ENCODE assay signal across 9 mouse cellular contexts in genomic region chr7:118584926-118585325, GRCm38 (mm10). TPM values are rescaled to one million over a fixed set of nuclear protein-coding genes. Genes with fewer than 3 reads are reported as not detected.
A peak's percentile ranks its signal among the peaks of the same experiment; 100 is the strongest.
DNase-seq lines count a peak whose midpoint lies in the region; ATAC-seq lines count a peak whose summit lies in the region.
"Had no signal": no experiment of that assay in that cellular context is flagged by ENCODE, and none has a peak within 500 bp of the region (broad histone marks: within the 10 kb centered on the region; RNA-seq: fewer than 3 reads in every experiment).

No protein-coding gene starts in this region.

- 0 out of 2 replicates have a peak, but pooled peaks cover 3% of the 10 kb centered on the region for H3K4me1 ChIP-seq in heart, embryonic 16.5 days (ENCODE audit: control insufficient read depth, insufficient read depth, low read length)
- H3K4me1 ChIP-seq in embryonic facial prominence, embryonic 10.5 days = peaks cover 28% of the 10 kb centered on the region
- H3K4me1 ChIP-seq in hindbrain, embryonic 13.5 days (replicated peaks) = peaks cover 15% of the 10 kb centered on the region
- H3K4me1 ChIP-seq in midbrain, embryonic 11.5 days (ENCODE audit: control insufficient read depth, insufficient read depth, low read length) = peaks cover 3% of the 10 kb centered on the region; the same call in 1 of the 2 replicates

- ATAC-seq in heart, embryonic 16.5 days (replicated peaks; ENCODE audit: extremely low read depth, insufficient read depth, low FRiP score) = 0 out of 2 replicates have a peak, but pooled peaks have one; percentile 20
- ATAC-seq in hindbrain, embryonic 13.5 days (ENCODE audit: low FRiP score) = peak; percentile 40
- no peak for ATAC-seq in midbrain, embryonic 11.5 days (ENCODE audit: low FRiP score)
- ATAC-seq: inflammation-experienced regulatory T-cells, adult 6 months had no signal

- H3K9me3 ChIP-seq in heart, embryonic 16.5 days (replicated peaks; ENCODE audit: control insufficient read depth, low read length) = peaks cover 10% of the 10 kb centered on the region
- H3K9me3 ChIP-seq in embryonic facial prominence, embryonic 10.5 days = peaks cover 11% of the 10 kb centered on the region; the same call in 1 of the 2 replicates
- no peaks in the 10 kb centered on the region for H3K9me3 ChIP-seq in hindbrain, embryonic 13.5 days
- H3K9me3 ChIP-seq in midbrain, embryonic 11.5 days (ENCODE audit: control insufficient read depth, low read length) = no peaks in the 10 kb centered on the region

- no peak overlapping the region for H3K27ac ChIP-seq in heart, embryonic 16.5 days (ENCODE audit: low read length)
- H3K27ac ChIP-seq in embryonic facial prominence, embryonic 10.5 days (replicated peaks) = peak overlapping the region; percentile 91
- no peak overlapping the region for H3K27ac ChIP-seq in hindbrain, embryonic 13.5 days
- H3K27ac ChIP-seq in midbrain, embryonic 11.5 days (ENCODE audit: low read depth, low read length) = no peak overlapping the region

- WGBS in heart, embryonic 16.5 days = 67% methylated on average over 5 of the region's 5 CpGs
- 70% methylated on average over 5 of the region's 5 CpGs for WGBS in embryonic facial prominence, embryonic 10.5 days
- 66% methylated on average over 5 of the region's 5 CpGs for WGBS in hindbrain, embryonic 13.5 days
- WGBS in midbrain, embryonic 11.5 days = 71% methylated on average over 5 of the region's 5 CpGs

- H3K36me3 ChIP-seq in heart, embryonic 16.5 days (ENCODE audit: control insufficient read depth, insufficient read depth) = no peaks in the 10 kb centered on the region
- H3K36me3 ChIP-seq in embryonic facial prominence, embryonic 10.5 days (replicated peaks) = peaks cover 13% of the 10 kb centered on the region
- H3K36me3 ChIP-seq in hindbrain, embryonic 13.5 days = 0 out of 2 replicates have a peak, but pooled peaks cover 2% of the 10 kb centered on the region
- no peaks in the 10 kb centered on the region for H3K36me3 ChIP-seq in midbrain, embryonic 11.5 days (ENCODE audit: control insufficient read depth, insufficient read depth, low read length)

- H3K4me3 ChIP-seq in heart, embryonic 16.5 days (ENCODE audit: low read length) = peak overlapping the region; percentile 73
- H3K4me3 ChIP-seq in embryonic facial prominence, embryonic 10.5 days = peak overlapping the region; percentile 80
- peak overlapping the region; percentile 68 for H3K4me3 ChIP-seq in hindbrain, embryonic 13.5 days
- peak overlapping the region; percentile 64; the same call in 1 of the 2 replicates for H3K4me3 ChIP-seq in midbrain, embryonic 11.5 days (ENCODE audit: low read depth, low read length)

- peak overlapping the region; percentile 98 for H3K4me2 ChIP-seq in heart, embryonic 16.5 days (ENCODE audit: low read depth, low read length)
- H3K4me2 ChIP-seq in hindbrain, embryonic 13.5 days = peak overlapping the region; percentile 79
- H3K4me2 ChIP-seq in midbrain, embryonic 11.5 days = peak overlapping the region; percentile 93

- peak overlapping the region; percentile 80; the same call in 1 of the 2 replicates for H3K9ac ChIP-seq in heart, embryonic 16.5 days (ENCODE audit: low read length)
- no peak overlapping the region for H3K9ac ChIP-seq in hindbrain, embryonic 13.5 days
- no peak overlapping the region for H3K9ac ChIP-seq in midbrain, embryonic 11.5 days (ENCODE audit: low read length)

- no peak for DNase-seq in heart, postnatal 10 days
- no peak for DNase-seq in embryonic facial prominence, embryonic 10.5 days (ENCODE audit: low spot score)
- no peak for DNase-seq in midbrain, embryonic 11.5 days (ENCODE audit: low spot score, missing footprints)
- no peak for DNase-seq in adrenal gland, adult 2 months
- DNase-seq in right cerebral cortex, postnatal 10 days (ENCODE audit: low spot score in 2 of 2) = no peak
- no peak for DNase-seq in cerebellum, postnatal 25 days

- 0 out of 2 replicates have a peak, but pooled peaks cover 3% of the 10 kb centered on the region for H3K27me3 ChIP-seq in heart, embryonic 16.5 days (ENCODE audit: control insufficient read depth, insufficient read depth, low read length)
- H3K27me3 ChIP-seq in embryonic facial prominence, embryonic 10.5 days (replicated peaks; ENCODE audit: low read depth, poor library complexity, severe bottlenecking) = no peaks in the 10 kb centered on the region
- H3K27me3 ChIP-seq in hindbrain, embryonic 13.5 days = 0 out of 2 replicates have a peak, but pooled peaks cover 2% of the 10 kb centered on the region
- no peaks in the 10 kb centered on the region for H3K27me3 ChIP-seq in midbrain, embryonic 11.5 days (ENCODE audit: control insufficient read depth, insufficient read depth, low read length)

- intact Hi-C loops in heart, postnatal 10 days (cut with DNase I) = loop anchor here (2.0 kb wide), 1 partner anchor 52 kb away; the partner anchor contains the start of gene Coq7

RNA-seq across cellular contexts. Expression of gene Tmc7, which starts 0.4 kb away (rescaled TPM):
- polyA plus RNA-seq in heart, embryonic 16.5 days (2015; fragmentation: Nextera tagmentation; extraction: Ambion mirVana) = 1.3 and 1.9 TPM in 2 replicates
- total RNA-seq in heart, postnatal 10 days (2021) = 1 to 10 TPM; 9.4 TPM
- 4.9 and 7.2 TPM in 2 replicates for polyA plus RNA-seq in embryonic facial prominence, embryonic 10.5 days (2016; fragmentation: Nextera tagmentation; extraction: Ambion mirVana)
- polyA plus RNA-seq in hindbrain, embryonic 13.5 days (2015; fragmentation: Nextera tagmentation; extraction: Ambion mirVana) = 6.3 TPM in 2 replicates
- 9.8 and 10.3 TPM in 2 replicates for polyA plus RNA-seq in midbrain, embryonic 11.5 days (2014; fragmentation: Nextera tagmentation; extraction: Ambion mirVana)
- under 1 TPM; 0.69 TPM for total RNA-seq in adrenal gland, adult 2 months (2021)
- polyA plus RNA-seq in adrenal gland, adult 2 months (2012; rRNA removed) = 0.20 TPM in 2 replicates
- polyA plus RNA-seq: inflammation-experienced regulatory T-cells, adult 6 months had no signal

RNA-seq across cellular contexts. Expression of gene Tmc5, which starts 12.2 kb away (rescaled TPM):
- polyA plus RNA-seq in heart, embryonic 16.5 days (2015; fragmentation: Nextera tagmentation; extraction: Ambion mirVana) = 0.44 and 0.97 TPM in 2 replicates
- 1 to 10 TPM in 1 of 2 experiments, under 1 TPM in 1; 0.89 to 1.2 TPM for total RNA-seq in heart, postnatal 10 days (2021)
- polyA plus RNA-seq in embryonic facial prominence, embryonic 10.5 days (2016; fragmentation: Nextera tagmentation; extraction: Ambion mirVana) = 0.05 TPM in 1 of 2 replicates, not detected in the other
- polyA plus RNA-seq in hindbrain, embryonic 13.5 days (2015; fragmentation: Nextera tagmentation; extraction: Ambion mirVana) = 0.19 and 0.21 TPM in 2 replicates
- 0.14 and 0.19 TPM in 2 replicates for polyA plus RNA-seq in midbrain, embryonic 11.5 days (2014; fragmentation: Nextera tagmentation; extraction: Ambion mirVana)
- total RNA-seq in adrenal gland, adult 2 months (2021) = not detected
- 0.04 and 0.08 TPM in 2 replicates for polyA plus RNA-seq in adrenal gland, adult 2 months (2012; rRNA removed)
- polyA plus RNA-seq: inflammation-experienced regulatory T-cells, adult 6 months had no signal

RNA-seq across cellular contexts. Expression of gene Coq7, which starts 51.8 kb away (rescaled TPM):
- 173 and 177 TPM in 2 replicates for polyA plus RNA-seq in heart, embryonic 16.5 days (2015; fragmentation: Nextera tagmentation; extraction: Ambion mirVana)
- total RNA-seq in heart, postnatal 10 days (2021) = 100 to 1,000 TPM; 103 to 108 TPM
- 128 and 134 TPM in 2 replicates for polyA plus RNA-seq in embryonic facial prominence, embryonic 10.5 days (2016; fragmentation: Nextera tagmentation; extraction: Ambion mirVana)
- polyA plus RNA-seq in hindbrain, embryonic 13.5 days (2015; fragmentation: Nextera tagmentation; extraction: Ambion mirVana) = 105 and 106 TPM in 2 replicates
- polyA plus RNA-seq in midbrain, embryonic 11.5 days (2014; fragmentation: Nextera tagmentation; extraction: Ambion mirVana) = 99.6 and 111 TPM in 2 replicates
- 10 to 100 TPM; 28.3 to 52.0 TPM for total RNA-seq in adrenal gland, adult 2 months (2021)
- polyA plus RNA-seq in adrenal gland, adult 2 months (2012; rRNA removed) = 32.3 and 37.0 TPM in 2 replicates
